Mouse (Mus musculus) right cerebral cortex, adult 2 months (tissue): Measurements from ENCODE around the gene Pmpcb.

ENCODE experiments used
- DNase-seq, 2 experiments: peaks; one replicate each; pipeline ENCODE4 v3.0.0; 2021 to 2022; ENCODE audit warnings: low spot score in 2 of 2

The Pmpcb gene

DNA sequence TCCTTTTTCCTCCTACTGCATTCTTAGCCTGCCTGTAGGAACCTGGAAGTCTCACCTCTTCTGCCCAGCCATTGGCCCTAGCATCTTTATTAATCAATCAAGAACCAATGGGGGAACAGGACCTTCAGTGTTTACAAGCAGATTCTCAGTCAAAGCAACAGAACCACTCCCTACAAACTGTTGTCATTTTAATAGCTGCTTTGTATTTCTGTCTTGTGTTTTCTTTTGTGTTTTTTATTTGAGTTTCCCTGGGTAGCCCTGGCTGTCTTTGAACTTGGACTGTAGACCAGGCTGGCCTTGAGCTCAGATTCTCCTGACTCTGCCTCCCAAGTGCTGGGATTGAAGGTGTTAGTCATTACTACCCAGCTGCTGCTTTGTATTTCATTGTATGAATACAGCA lies 55.2 kb downstream of the Pmpcb start:
- no peak for DNase-seq

DNA sequence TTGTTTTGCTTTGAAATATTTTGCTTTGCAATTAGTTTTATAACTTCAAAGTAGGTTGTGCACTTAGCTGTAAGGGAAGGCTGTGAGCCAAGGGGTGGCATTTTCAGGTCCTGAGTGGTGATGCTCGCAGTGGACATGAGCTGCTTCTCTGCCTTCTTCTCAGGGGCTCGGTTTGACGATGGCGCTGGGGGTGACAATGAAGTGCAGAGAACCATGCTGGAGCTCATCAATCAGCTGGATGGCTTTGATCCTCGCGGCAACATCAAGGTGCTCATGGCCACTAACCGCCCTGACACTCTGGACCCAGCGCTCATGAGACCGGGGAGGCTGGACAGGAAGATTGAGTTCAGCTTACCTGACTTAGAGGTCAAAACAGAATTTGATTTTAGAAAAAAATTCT lies 66.0 kb downstream of the Pmpcb start:
- DNase-seq: no peak

DNA sequence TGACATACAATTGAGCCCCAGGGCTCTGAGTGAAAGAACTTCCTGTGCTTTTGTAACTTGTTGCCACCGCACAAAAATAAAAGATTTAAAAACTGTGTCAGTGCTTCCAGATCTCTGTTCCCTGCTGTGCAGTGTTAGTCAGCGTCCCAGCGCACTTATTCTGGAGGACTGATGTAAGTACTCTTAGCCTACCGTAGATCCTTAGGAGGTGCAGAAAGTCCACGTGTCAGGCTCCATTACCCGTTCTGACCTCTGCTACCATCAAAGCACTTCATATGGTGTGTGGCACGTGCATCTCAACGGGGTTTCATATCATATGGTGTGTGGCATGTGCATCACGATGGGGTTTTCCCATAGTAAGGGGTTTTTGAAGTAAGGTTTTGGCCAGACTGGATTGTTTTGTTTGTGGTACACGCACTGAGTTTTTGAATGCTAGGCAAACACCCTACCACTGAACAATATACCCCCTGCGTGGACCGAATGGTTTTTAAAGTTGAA lies 66.8 kb downstream of the Pmpcb start:
- no peak for DNase-seq

DNA sequence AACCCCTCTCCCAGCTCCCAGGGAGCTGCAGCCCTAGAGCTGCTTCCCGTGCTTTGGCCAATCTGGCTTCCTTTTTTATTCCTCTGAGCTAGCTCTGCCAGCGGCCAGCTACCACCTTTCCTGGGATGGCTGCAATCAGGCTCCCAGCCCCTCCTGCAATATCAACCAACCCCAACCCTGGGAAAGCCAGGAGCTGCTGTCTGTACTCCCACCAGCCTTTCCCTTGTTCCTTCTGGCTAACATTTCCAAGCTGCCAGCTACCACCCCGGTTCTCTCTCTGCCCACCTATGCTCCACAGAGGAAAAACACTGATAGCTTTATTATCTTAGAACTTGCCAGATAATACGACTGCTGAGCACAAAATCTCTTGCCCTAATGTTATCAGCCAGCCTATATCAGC lies 67.9 kb downstream of the Pmpcb start:
- DNase-seq: no peak
